Mouse (Mus musculus) erythroblast, adult 5-6 weeks (primary cell): ENCODE results near the gene Fam71e1. TPM values are rescaled to one million over a fixed set of nuclear protein-coding genes. Genes with fewer than 3 reads are reported as not detected.

Source experiments
- total RNA-seq, 2 experiments: library from RNA; stranded (forward) in 1 of 2; stranded (reverse) in 1 of 2; fragments of 150-400 nt in 1 of 2; fragments of 200-764, 138-1000 nt in 1 of 2; gene quantifications; 2 replicates each; pipeline versions ENCODE4 v1.2.3 to v1.2.4; 2015 to 2017; ENCODE audit warnings: low replicate concordance in 2 of 2

The Fam71e1 gene
- total RNA-seq, 2 experiments from 2014 or later: not detected

Other genes starting within 250 kb of the Fam71e1 start
- not detected in 2 replicates for gene 1700028J19Rik, start 249.9 kb upstream of the Fam71e1 start, total RNA-seq (2015; ENCODE audit: low replicate concordance)
- gene 1700028J19Rik, start 249.9 kb upstream of the Fam71e1 start, total RNA-seq (2017; ENCODE audit: low replicate concordance): 0.70 TPM in 1 of 2 replicates, not detected in the other
- gene 2410002F23Rik, start 249.9 kb upstream of the Fam71e1 start, total RNA-seq (2015; ENCODE audit: low replicate concordance): 8.2 and 9.8 TPM in 2 replicates
- gene 2410002F23Rik, start 249.9 kb upstream of the Fam71e1 start, total RNA-seq (2017; ENCODE audit: low replicate concordance): 5.6 and 7.8 TPM in 2 replicates
- gene Acp4, start 239.2 kb upstream of the Fam71e1 start, total RNA-seq (2015; ENCODE audit: low replicate concordance): not detected in 2 replicates
- not detected in 2 replicates for gene Acp4, start 239.2 kb upstream of the Fam71e1 start, total RNA-seq (2017; ENCODE audit: low replicate concordance)
- gene Gm15517, start 235.1 kb upstream of the Fam71e1 start, total RNA-seq (2015; ENCODE audit: low replicate concordance): not detected in 2 replicates
- not detected in 2 replicates for gene Gm15517, start 235.1 kb upstream of the Fam71e1 start, total RNA-seq (2017; ENCODE audit: low replicate concordance)
- gene Clec11a, start 189.7 kb upstream of the Fam71e1 start, total RNA-seq (2015; ENCODE audit: low replicate concordance): 0.19 and 0.63 TPM in 2 replicates
- 0.28 and 1.0 TPM in 2 replicates for gene Clec11a, start 189.7 kb upstream of the Fam71e1 start, total RNA-seq (2017; ENCODE audit: low replicate concordance)
- gene Shank1, start 186.3 kb upstream of the Fam71e1 start, total RNA-seq (2015; ENCODE audit: low replicate concordance): not detected in 2 replicates
- not detected in 2 replicates for gene Shank1, start 186.3 kb upstream of the Fam71e1 start, total RNA-seq (2017; ENCODE audit: low replicate concordance)
- not detected in 2 replicates for gene Syt3, start 112.5 kb upstream of the Fam71e1 start, total RNA-seq (2015; ENCODE audit: low replicate concordance)
- gene Syt3, start 112.5 kb upstream of the Fam71e1 start, total RNA-seq (2017; ENCODE audit: low replicate concordance): not detected in 2 replicates
- not detected in 2 replicates for gene 1700008O03Rik, start 110.8 kb upstream of the Fam71e1 start, total RNA-seq (2015; ENCODE audit: low replicate concordance)
- not detected in 2 replicates for gene 1700008O03Rik, start 110.8 kb upstream of the Fam71e1 start, total RNA-seq (2017; ENCODE audit: low replicate concordance)
- not detected in 2 replicates for gene Lrrc4b, start 67.6 kb upstream of the Fam71e1 start, total RNA-seq (2015; ENCODE audit: low replicate concordance)
- gene Lrrc4b, start 67.6 kb upstream of the Fam71e1 start, total RNA-seq (2017; ENCODE audit: low replicate concordance): not detected in 2 replicates
- not detected in 2 replicates for gene Aspdh, start 31.2 kb upstream of the Fam71e1 start, total RNA-seq (2015; ENCODE audit: low replicate concordance)
- gene Aspdh, start 31.2 kb upstream of the Fam71e1 start, total RNA-seq (2017; ENCODE audit: low replicate concordance): not detected in 2 replicates
- 6.7 and 43.7 TPM in 2 replicates for gene Josd2, start 28.6 kb upstream of the Fam71e1 start, total RNA-seq (2015; ENCODE audit: low replicate concordance)
- gene Josd2, start 28.6 kb upstream of the Fam71e1 start, total RNA-seq (2017; ENCODE audit: low replicate concordance): 33.7 and 59.7 TPM in 2 replicates
- 17.9 and 19.2 TPM in 2 replicates for gene Emc10, start 52 bp upstream of the Fam71e1 start, total RNA-seq (2015; ENCODE audit: low replicate concordance)
- 12.4 and 13.4 TPM in 2 replicates for gene Emc10, start 52 bp upstream of the Fam71e1 start, total RNA-seq (2017; ENCODE audit: low replicate concordance)
- gene Mybpc2, start 28.1 kb downstream of the Fam71e1 start, total RNA-seq (2015; ENCODE audit: low replicate concordance): not detected in 2 replicates
- not detected in 2 replicates for gene Mybpc2, start 28.1 kb downstream of the Fam71e1 start, total RNA-seq (2017; ENCODE audit: low replicate concordance)
- gene Spib, start 35.5 kb downstream of the Fam71e1 start, total RNA-seq (2015; ENCODE audit: low replicate concordance): 1.7 and 1.9 TPM in 2 replicates
- gene Spib, start 35.5 kb downstream of the Fam71e1 start, total RNA-seq (2017; ENCODE audit: low replicate concordance): 1.9 and 2.6 TPM in 2 replicates
- gene Pold1, start 52.3 kb downstream of the Fam71e1 start, total RNA-seq (2015; ENCODE audit: low replicate concordance): 21.3 and 26.5 TPM in 2 replicates
- gene Pold1, start 52.3 kb downstream of the Fam71e1 start, total RNA-seq (2017; ENCODE audit: low replicate concordance): 16.2 and 29.3 TPM in 2 replicates
- gene Nr1h2, start 57.4 kb downstream of the Fam71e1 start, total RNA-seq (2015; ENCODE audit: low replicate concordance): 34.4 and 41.8 TPM in 2 replicates
- 32.0 and 41.0 TPM in 2 replicates for gene Nr1h2, start 57.4 kb downstream of the Fam71e1 start, total RNA-seq (2017; ENCODE audit: low replicate concordance)
- gene Napsa, start 75.8 kb downstream of the Fam71e1 start, total RNA-seq (2015; ENCODE audit: low replicate concordance): 66.9 TPM in 2 replicates
- gene Napsa, start 75.8 kb downstream of the Fam71e1 start, total RNA-seq (2017; ENCODE audit: low replicate concordance): 18.0 and 26.1 TPM in 2 replicates
- gene Kcnc3, start 94.1 kb downstream of the Fam71e1 start, total RNA-seq (2015; ENCODE audit: low replicate concordance): not detected in 2 replicates
- gene Kcnc3, start 94.1 kb downstream of the Fam71e1 start, total RNA-seq (2017; ENCODE audit: low replicate concordance): 0.42 TPM in 1 of 2 replicates, not detected in the other
- not detected in 2 replicates for gene Myh14, start 174.3 kb downstream of the Fam71e1 start, total RNA-seq (2015; ENCODE audit: low replicate concordance)
- not detected in 2 replicates for gene Myh14, start 174.3 kb downstream of the Fam71e1 start, total RNA-seq (2017; ENCODE audit: low replicate concordance)
- gene Izumo2, start 212.2 kb downstream of the Fam71e1 start, total RNA-seq (2015; ENCODE audit: low replicate concordance): not detected in 2 replicates
- gene Izumo2, start 212.2 kb downstream of the Fam71e1 start, total RNA-seq (2017; ENCODE audit: low replicate concordance): not detected in 2 replicates